Mouse (Mus musculus): Measurements from ENCODE around the gene Bora. TPM values are rescaled to one million over a fixed set of nuclear protein-coding genes. Genes with fewer than 3 reads are reported as not detected.
"Not testable (repeated sequence)": the region's sequence is repeated elsewhere in the genome, so short reads cannot be mapped to it uniquely, and the experiment has no call there.

The Bora gene
- total RNA-seq (2021), result 1 to 10 TPM; 8.0 to 8.9 TPM
- long read RNA-seq, experiment 1, partial matches to known transcripts, result 0 of 7 reads
- long read RNA-seq, experiment 1, other reads (novel, unspliced or antisense), result 4 of 7 reads
- long read RNA-seq, experiment 2, partial matches to known transcripts, result 1 of 6 reads
- long read RNA-seq, experiment 2, other reads (novel, unspliced or antisense), result 2 of 6 reads

DNA sequence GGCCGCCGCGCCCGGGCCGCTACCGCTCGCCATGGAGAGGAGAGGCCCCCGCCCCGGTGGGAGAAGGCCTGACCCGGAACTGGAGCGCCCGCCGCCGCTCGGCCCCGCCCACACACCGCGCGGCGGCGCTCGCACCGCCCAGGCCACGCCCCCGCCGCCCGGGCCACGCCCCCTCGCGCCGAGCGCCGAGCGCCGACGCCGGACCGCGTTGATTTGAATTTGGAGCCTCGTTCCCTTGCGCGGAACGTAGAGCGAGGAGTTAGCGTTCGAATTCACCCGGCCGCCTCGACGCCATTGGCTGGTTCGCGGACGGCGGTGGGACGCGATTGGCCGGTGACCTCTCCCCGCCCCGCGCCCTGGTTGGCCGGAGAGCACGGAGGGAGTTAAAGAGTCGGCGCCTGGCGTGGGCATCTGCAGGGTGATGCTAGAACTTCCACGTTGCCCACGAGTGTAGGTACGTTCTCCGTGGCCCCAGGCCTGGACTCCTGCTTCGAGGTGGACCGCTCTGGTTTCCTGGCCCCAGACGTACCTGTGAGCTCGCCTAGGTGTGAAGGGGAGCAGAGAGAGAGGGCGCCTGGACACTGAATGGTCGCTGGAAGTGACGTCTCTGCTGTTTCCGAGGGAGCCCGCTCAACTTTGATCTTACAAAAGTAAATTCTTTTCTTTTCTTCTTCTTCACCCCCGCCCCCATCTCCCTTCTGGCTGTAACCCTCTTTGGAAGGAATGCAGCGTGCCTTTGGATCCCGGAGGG lies at the start of gene Bora, which contains the start of gene Mzt1:
Gene Bora, plus strand, starts transcription at position 192 of the 751 bp plus-strand sequence.
Gene Mzt1, minus strand, starts transcription at position 104 of the 751 bp plus-strand sequence.
- DNase-seq (ENCODE audit: low spot score in 2 of 2), result peak; percentile 85 to 90

DNA sequence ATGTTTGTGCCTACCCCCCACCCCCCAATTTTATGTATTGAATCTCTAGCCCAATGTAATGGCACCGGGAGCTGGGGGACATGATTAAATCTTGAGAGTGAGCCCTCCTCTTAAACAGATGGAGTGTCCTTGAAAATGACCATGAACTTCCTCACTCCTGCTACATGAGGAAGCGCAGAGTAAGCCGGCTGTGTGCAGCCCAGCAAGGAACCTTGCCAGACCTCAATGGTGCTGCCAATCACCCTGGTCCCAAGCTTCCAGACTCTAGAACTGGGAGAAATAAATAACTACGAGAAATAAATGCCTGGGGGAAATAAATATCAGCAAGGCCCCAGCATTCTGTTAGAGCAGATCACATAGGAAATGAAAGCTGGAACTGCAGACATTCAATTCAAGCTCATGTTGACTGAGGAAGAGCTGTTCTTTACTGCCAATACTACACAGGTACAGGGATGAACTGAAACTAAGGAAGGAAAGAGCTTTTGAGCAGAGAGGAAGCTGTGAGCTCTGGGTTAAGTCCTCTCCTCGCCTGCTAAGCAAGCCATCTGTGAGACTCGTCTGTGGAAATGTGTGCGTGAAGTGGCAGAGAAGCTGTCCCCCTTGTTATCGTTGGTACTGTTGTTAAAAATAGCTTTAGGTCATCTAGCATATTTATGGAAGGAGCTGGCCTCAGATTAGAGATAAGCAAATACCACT lies 35.6 kb upstream of the Bora start:
- no peak for DNase-seq (ENCODE audit: low spot score in 2 of 2)

DNA sequence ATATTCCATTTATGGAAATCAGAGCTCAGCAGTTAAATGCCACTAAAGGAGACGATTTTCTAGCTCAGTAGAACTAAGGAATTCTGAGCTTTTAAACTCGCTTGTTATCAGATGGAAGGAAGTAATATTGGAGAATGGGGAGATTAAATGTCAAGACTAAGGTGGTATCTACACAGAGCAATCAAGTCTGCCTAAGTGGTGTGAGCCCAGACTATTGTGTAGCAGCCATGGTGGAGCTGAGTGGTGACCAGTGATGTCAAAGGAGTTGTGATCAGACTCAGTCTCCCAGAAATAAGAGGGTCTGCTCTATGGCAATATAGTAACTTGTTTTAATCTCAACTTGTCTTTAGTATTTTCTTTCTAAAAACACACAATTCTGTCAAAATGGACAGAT lies 35.1 kb upstream of the Bora start:
- DNase-seq (ENCODE audit: low spot score in 2 of 2), result no peak

DNA sequence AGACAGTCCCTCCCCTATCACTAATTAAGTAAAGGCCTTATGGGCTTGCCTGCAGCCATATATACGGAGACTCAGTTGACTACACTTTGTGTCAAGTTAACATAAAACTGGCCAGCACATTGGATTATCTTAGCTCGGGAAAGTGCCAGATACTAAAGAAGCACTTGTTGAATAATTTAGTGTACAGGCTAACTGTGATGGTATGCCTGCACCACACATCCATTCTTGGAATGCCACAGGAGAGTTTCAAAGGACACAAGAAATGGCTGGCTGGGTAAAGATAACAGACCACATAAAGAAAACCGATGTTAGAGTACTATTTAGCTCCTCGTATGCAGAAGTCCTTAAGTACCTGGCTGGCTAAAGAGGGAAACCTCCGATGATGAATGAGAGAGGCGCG lies 27.3 kb upstream of the Bora start:
- DNase-seq (ENCODE audit: low spot score in 2 of 2), result no peak

DNA sequence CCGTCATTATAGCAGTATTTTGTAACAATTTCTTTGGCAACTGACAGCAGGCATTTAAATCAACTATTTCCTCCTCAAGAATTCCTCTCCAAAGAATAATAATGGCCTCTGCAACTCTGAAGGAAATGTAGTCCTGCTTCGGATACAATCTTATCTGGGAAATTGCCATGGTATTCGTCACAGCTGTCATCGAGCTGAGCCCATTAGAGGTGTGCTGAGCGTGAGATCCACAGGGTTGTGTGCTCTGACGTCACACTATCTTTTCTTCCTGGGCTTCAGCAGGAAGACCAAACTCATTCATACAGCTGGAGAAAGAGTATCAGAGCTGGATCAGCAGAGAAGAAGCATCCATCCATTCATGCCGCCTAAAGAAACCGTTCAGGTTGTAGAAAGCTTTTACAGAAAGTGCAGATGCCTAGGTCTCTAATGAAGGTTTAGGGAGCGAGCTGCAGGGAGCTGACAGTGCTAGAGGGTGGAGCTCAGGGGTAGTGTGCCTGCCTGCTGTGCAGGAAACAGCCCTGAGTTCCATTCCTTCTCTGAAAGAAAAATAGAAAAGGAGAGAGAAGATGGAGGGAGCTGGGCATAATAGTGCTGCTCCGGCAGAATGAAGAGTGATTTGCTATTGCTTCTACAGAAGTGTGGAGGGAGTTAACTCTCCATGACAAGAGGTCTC lies 26.8 kb upstream of the Bora start:
- DNase-seq (ENCODE audit: low spot score in 2 of 2), result no peak

DNA sequence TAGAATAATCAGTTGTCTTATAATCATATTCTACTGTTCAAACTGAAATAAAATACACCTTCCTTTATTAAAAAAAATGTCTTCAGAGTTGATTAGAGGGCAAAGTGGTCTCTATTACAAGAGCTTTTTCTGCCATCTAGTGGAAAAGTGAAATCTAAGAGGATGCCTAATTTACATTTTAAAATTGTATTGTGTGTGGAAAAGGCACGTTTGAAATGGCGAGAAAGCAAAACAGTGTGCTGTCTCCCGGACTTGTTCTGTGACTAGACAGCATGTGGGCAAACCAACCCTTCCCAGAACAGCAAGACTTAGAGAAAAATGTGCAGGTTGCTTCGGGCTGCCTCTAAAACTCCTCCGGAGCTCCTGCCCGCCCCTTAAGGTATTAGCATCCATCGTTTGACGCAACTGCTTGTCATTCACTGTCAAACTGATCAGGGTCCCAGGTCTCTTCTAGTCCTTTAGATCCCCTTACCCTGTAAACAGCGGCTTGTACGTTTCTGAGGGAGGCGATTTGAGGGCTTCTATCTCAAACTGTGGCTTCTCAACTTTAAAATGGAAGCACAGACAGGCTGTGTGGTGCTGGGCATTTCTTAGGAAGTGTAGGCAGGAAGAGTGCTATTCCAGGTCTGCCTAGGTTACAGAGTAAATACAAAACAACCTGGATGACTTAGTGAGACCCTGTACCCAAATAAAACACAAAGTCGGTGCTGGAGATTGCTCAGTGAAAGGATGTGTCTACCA lies 23.5 kb upstream of the Bora start:
- no peak for DNase-seq (ENCODE audit: low spot score in 2 of 2)

DNA sequence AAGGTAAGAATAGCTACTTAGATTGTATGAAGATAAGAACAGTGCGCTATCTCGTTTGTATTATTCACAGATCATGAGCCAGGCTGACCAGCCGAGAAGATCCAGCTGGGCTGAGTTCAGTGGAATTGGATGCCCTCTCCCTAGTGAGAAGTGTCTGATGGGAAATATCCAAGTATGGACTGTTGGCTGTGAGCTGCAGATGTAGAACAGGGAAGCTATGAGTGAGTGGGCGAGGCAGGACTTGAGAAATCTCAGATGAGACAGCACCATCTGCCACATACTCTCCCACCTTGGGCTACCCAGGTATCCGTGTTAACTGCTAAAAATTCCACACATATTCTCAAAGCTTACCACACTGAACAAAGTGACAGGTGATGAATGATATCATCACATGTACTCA lies 16.0 kb upstream of the Bora start:
- no peak for DNase-seq (ENCODE audit: low spot score in 2 of 2)

DNA sequence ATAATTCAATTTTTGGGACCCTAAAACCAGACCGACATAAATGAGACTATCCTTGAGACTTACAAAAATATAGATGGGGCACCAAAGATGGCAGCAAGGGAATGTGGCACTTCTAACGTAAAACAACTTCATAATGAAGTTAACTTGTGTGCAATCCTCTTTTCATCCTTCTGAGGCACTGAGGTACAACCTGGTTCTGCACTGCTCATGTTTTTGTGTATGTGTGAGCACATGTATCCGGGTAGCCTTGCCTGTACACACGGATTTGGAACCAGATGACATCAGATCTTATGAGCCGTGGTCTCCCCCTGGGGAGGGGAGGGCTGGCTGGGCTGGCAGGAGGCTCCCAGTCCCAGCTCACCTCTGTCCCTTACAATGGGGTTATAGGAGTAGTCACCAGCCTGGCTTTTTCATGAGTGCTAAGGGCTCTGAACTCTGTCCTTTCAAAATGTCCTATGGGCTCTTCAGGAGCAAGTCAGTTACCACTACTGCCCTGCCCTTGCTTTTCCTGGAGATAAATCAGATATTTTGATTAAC lies 14.6 kb upstream of the Bora start:
- no peak for DNase-seq (ENCODE audit: low spot score in 2 of 2)

DNA sequence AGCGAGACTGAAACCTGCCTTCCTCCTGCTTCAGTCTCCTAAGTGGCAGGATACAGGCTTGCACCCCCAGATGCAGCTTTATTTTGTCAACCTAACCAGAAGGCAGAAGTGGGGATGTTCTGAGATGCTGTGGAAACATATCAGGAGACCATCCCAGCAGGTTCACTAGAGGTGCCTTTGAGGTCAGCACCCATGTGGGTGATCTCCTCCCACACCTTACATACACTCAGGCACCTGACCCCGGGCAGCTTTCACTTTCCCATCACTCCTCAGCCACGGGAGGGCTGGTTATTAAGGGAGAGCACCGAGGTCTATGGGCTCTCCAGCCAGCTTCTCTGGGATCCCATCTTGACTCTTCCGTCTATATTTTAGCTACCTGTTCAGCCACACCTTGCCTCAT lies 13.4 kb upstream of the Bora start:
- no peak for DNase-seq (ENCODE audit: low spot score in 2 of 2)

DNA sequence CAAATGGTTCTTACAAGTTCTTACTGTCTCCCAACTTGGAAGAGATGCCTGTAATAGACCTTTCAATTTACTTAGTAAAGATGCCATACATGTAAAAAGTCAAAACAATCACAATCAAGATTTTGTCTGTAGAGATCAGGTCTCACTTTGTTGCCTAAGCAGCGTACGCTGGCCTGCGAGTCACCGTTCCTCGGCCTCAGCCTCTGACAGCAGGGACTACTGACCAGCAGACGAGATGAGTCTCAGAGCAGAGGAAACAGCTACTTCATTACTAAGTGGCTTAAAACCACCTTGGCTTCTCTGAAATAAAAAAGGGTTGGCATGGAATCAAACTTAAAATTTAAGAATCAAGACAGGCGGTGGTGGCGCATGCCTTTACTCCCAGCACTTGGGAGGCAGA lies 11.2 kb upstream of the Bora start:
- DNase-seq (ENCODE audit: low spot score in 2 of 2), result not testable (repeated sequence)

DNA sequence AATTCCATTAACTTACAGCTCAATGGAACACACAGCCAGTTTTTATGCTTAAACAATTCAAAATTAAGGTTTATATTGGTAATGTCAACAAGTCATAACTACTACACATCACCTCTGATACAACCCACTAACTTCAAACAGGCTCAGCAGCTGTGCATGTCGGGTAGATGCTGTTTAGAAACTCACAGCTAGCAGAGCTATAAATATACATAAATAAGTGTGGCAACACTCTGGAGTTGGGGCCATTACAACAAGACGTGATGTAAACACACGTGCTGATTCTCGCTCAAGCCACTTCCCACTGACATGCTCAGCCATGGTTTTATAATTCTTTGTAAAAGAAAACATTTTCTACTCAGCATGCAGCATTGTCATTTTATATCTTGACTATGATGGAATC lies 10.0 kb upstream of the Bora start:
- DNase-seq (ENCODE audit: low spot score in 2 of 2), result no peak

DNA sequence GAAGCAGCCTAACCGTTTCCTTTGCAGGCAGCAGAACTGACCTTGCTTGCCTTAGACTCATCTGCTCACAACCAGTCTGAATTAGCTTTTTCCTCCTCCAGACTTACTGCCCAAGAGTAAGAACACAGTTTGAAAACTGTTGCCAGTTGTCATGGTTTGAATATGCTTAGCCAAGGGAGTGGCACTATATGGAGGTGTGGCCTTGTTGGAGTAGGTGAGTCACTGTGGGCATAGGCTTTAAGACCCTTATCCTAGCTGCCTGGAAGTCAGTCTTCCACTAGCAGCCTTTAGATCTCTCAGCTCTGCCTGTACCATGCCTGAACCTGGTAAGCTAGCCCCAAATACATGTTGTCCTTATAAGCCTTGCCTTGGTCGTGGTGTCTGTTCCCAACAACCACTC lies 8.3 kb upstream of the Bora start:
- DNase-seq (ENCODE audit: low spot score in 2 of 2), result no peak

DNA sequence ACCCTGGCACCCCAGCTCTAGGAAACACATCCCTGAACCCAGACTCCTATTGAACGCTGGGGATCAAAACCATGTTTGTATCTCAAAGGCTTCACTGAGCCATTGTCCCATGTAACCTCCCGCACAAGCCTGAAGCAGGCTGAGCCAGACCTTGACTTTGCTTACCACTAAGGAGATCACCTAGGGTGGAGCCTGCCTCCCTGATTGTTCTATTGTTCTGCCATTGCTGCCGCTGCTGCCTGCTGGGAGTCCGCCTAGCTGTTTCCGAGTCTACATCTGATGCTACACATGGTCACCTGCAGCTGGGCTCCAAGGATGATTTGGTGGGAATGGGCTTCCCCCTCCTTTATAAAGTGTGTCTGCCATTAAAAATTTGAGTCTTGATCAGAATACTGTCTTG lies 6.7 kb upstream of the Bora start:
- not testable (repeated sequence) for DNase-seq (ENCODE audit: low spot score in 2 of 2)

DNA sequence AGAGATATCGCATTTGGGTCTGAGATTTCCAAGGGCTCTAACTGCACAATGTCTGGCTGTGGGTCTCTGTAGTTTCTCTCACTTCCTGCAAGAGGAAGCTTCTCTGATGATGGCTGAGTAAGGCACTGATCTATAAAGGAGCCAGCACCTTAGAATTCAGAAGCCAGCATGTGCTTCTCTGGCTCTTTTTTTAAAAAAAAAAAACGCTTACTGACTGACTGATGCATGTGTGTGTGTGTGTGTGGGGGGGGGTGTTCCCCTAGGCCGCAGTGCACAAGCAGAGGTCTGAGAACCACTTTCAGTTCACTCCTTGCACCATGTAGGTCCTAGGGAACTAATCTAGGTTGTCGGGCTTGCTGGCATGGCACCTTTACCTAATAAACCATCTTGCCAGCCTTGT lies 4.6 kb upstream of the Bora start:
- DNase-seq (ENCODE audit: low spot score in 2 of 2), result no peak

DNA sequence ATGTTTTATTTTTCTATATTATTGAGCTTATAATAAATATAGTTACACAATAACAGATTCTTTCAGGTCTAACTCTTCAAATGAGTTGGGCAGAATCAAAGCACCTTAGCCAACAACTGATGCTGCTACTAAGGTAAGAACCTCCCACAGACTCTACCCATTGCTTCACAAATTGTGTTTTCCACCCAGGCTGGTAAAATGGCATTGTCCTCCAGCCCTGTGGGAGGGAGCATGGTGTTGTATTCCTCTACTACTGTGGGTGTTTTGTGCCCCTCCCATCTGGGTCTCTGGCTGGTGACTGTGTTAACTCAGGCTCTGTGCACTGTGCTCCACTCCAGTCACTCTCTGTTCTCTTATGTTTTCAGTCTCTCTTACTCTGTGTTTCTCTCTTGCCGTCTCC lies 2.5 kb upstream of the Bora start:
- no peak for DNase-seq (ENCODE audit: low spot score in 2 of 2)

DNA sequence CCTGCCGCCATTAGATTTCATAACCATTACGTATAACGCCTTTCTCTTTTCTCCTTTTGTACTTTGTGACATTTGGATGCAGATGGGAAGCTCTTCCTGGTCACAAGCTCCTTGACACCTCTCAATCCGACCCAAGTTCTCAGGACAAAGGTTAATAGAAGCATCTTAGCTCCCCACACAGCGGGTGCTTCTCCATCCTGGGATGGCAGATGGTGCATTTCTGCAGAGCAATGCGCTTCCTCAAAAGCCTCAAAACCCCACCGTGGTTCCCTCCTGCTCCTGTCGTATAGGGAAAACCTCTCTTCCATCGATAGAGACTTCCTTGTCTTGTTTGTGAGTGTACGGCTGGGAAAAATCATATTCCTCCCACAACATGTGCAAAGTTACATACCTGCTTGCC lies 1.9 kb upstream of the Bora start:
- DNase-seq (ENCODE audit: low spot score in 2 of 2), result no peak

DNA sequence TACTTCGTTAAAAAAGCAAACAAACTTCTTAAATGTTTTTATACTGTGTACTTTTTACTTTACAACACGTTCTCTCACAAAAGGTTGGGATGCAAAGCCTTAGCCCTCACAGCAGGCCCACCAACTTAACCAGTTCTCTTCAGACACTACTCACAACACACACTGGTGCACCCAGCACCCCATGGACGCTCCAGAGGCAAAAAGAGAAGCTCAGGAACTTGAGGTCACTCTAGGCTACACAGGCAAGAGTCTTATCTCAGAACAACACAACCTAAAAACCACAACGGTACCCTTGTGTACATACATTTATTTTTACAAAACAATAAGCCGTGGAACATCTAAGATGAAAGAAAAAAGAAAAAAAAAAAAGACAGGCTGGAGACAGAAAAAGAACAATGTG lies 1.3 kb upstream of the Bora start:
- no peak for DNase-seq (ENCODE audit: low spot score in 2 of 2)

DNA sequence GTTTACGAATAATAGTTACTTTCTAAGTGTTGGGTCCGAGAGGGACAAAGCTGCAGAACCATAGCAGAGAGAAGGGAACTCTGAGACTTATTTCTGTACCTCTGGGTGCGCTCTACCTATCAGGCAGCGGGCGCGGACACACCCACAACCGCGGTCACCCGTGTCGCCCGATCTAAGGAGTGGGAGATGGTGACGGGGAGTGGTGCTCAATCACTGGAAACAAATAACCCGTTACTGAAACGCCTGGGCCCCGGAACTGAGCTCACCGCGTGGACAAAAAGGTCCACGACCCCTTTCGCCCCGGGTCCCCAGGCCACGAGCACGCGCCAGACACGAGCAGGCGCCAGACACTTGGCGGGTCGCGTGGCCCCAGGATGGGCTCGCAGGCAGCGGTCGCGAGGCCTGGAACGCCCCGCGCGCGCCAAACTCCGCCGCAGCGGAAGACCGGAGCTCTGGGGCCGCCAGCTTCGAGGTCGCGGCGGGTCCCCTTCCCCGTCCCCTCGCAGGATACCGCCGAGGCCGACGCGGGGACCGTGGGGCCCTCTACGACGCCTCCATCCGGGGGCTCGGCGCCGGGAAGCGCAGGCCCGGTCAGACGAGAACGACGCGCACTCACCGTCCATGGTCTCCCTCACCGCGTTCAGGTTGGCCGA lies 518 bp upstream of the Bora start:
- peak in 1 of 2 experiments; percentile 19 for DNase-seq (ENCODE audit: low spot score in 2 of 2)

DNA sequence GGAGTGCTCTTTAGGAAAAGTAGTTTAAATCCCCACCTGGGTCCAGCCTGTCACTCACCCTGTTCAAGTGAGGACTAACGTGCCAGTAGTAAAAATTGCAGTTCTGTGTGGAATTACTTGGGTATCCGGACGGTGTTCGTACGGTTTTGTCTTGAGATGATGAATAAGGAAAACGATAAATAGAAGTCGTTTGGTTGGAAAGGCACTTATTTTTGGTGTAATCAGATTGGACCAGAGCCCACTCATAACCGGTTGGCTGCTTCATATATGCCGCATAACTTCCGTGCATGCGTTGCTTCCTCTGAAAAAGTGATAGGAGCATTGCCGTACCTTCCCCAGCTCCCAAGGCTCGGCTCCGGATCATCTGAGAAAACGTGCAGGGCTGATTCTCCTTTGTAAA lies 760 bp downstream of the Bora start:
- no peak for DNase-seq (ENCODE audit: low spot score in 2 of 2)

DNA sequence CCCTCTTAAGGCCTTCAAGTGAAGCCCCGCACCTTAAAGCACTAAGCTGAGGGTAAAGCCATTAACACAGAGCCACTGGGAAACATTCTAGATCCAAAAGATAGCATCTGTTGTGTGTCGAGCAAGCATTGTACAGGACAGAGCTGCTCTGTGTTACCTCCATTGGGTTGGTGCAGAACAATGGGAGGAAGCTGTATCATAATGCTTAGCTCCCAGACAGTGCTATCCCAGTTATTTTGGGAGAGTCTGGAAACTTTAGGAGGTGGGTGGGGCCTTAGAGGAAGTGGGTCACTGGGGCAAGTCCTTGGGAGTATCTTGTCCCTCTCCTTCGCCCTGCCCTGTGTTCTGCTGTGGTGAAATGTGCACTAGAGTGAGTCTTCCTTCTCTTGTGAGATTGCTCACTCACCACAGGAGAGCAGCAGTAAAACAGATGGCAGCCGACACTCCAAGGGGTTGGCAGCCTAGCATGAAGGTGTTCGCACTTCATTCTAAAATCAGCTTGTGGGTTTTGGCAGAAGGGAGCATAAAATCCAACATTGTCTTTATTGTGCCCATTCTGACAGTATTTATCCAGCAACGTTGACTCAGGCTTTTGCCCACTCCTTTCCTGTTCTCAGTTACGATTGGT lies 13.1 kb downstream of the Bora start:
- DNase-seq (ENCODE audit: low spot score in 2 of 2), result no peak
